Mouse (Mus musculus) midbrain, embryonic 15.5 days (tissue): ENCODE measurements at regions not wholly inside any gene's neighbourhood (a gene's known extent, or its start where the extent isn't known, plus 50 kb on each side); places are given as distances from the start of the nearest gene placed in this dataset.

Source experiments
- ATAC-seq: fragments of 200-750 bp; cut with Nextera tagmentation; replicated peaks from 2 replicates; pipeline ENCODE4 v1.8.0; 2017; ENCODE audit warnings: moderate TSS enrichment
- H3K27ac ChIP-seq: fragments of 300-500 bp; sonication (generic); 2 replicates; pipeline ENCODE4 v1.5.1; 2015; ENCODE audit warnings: mild to moderate bottlenecking, inconsistent platforms
- H3K27me3 ChIP-seq: fragments of 300-500 bp; sonication (generic); replicated peaks from 2 replicates; pipeline ENCODE4 v1.6.1; 2015; ENCODE audit warnings: inconsistent platforms
- H3K36me3 ChIP-seq: fragments of 300-500 bp; sonication (generic); replicated peaks from 2 replicates; pipeline ENCODE4 v1.6.1; 2015; ENCODE audit warnings: inconsistent platforms
- H3K4me1 ChIP-seq: fragments of 300-500 bp; sonication (generic); 2 replicates; pipeline ENCODE4 v1.6.1; 2015; ENCODE audit warnings: inconsistent platforms
- H3K4me2 ChIP-seq: fragments of 300-500 bp; sonication (generic); 2 replicates; pipeline ENCODE4 v1.6.1; 2015; ENCODE audit warnings: inconsistent platforms, mild to moderate bottlenecking, moderate library complexity
- H3K4me3 ChIP-seq: fragments of 300-500 bp; sonication (generic); 2 replicates; pipeline ENCODE4 v1.5.1; 2015; ENCODE audit warnings: mild to moderate bottlenecking, inconsistent platforms
- H3K9ac ChIP-seq: fragments of 300-500 bp; sonication (generic); 2 replicates; pipeline ENCODE4 v1.6.1; 2015; ENCODE audit warnings: mild to moderate bottlenecking, inconsistent platforms
- H3K9me3 ChIP-seq: fragments of 300-500 bp; sonication (generic); 2 replicates; pipeline ENCODE4 v1.6.1; 2016; ENCODE audit warnings: inconsistent platforms
- WGBS: fragments of 180-500 bp; shearing (Covaris S2); methylation state at CpG from one replicate; pipeline ENCODE4 v1.1.7; 2015; ENCODE audit warnings: mixed read lengths; 5-methylcytosine and 5-hydroxymethylcytosine counted together

DNA sequence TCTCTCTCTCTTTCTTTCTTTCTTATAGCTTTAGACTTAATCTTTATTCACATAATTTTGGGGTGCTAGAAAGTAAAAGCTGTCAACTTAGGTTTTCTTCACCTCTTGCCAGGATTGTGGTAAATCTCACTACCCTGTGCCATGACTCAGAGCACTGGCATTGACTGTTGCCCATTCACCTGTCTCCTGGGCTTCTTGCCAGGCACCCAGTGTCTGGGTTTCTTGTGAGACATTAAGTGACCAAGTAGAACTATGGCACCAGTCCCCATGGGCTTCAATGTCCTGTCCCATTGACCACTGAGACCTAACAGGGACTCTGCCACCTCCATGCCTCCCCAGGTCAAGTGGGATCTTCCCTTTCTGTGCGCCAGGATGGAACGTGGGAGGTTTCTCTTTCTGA lies 69.2 kb upstream of the Gadd45a start:
- H3K9me3 ChIP-seq = no peaks in the 10 kb centered on the region

DNA sequence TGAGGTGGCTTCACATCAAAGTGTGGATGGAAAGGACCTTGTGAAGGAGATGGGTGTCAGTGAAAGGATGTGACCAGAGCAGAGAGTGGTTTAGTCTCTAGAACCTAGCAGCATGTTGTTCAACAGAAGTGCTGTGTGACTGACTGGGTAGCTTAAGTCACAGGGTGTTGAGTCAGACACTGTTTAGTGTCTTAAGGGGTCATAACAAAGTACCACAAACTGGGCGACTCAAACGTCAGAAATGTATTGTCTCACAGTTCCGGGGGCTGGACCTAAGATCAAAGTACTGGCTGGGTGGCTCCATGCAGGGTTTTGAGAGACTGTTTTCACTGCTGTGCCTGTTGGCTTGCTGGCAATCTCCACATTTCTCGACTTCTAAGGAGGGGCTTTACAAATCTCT lies 68.1 kb upstream of the Gadd45a start:
- H3K27ac ChIP-seq = no peak overlapping the region
- no peaks in the 10 kb centered on the region for H3K27me3 ChIP-seq
- no peak overlapping the region for H3K4me3 ChIP-seq
- no peaks in the 10 kb centered on the region for H3K4me1 ChIP-seq
- H3K9me3 ChIP-seq = no peaks in the 10 kb centered on the region
- no peak overlapping the region for H3K4me2 ChIP-seq
- ATAC-seq = no peak
- WGBS = 7% methylated on average over 4 of the region's 4 CpGs
- H3K36me3 ChIP-seq = no peaks in the 10 kb centered on the region
- H3K9ac ChIP-seq = no peak overlapping the region

More for the DNA sequence above, 69.2 kb upstream of the Gadd45a start:
- H3K27me3 ChIP-seq = no peaks in the 10 kb centered on the region
- H3K4me2 ChIP-seq = no peak overlapping the region
- no peaks in the 10 kb centered on the region for H3K4me1 ChIP-seq
- 93% methylated on average over 2 of the region's 2 CpGs for WGBS
- no peak overlapping the region for H3K9ac ChIP-seq
- no peak for ATAC-seq
- H3K4me3 ChIP-seq = no peak overlapping the region
- no peaks in the 10 kb centered on the region for H3K36me3 ChIP-seq
- H3K27ac ChIP-seq = no peak overlapping the region

- Histone ChIP-seq H3K27ac (no peak overlapping the region), H3K36me3 (no peaks in the 10 kb centered on the region), H3K27me3 (no peaks in the 10 kb centered on the region), H3K9me3 (no peaks in the 10 kb centered on the region), H3K4me2 (no peak overlapping the region), H3K4me1 (no peaks in the 10 kb centered on the region), H3K9ac (no peak overlapping the region), H3K4me3 (no peak overlapping the region)
- ATAC-seq = no peak
- WGBS = 85% methylated on average over 3 of the region's 3 CpGs
Measured at GRCm38 (mm10) chr6:67104205-67104604, 66.9 kb upstream of the Gadd45a start.

DNA sequence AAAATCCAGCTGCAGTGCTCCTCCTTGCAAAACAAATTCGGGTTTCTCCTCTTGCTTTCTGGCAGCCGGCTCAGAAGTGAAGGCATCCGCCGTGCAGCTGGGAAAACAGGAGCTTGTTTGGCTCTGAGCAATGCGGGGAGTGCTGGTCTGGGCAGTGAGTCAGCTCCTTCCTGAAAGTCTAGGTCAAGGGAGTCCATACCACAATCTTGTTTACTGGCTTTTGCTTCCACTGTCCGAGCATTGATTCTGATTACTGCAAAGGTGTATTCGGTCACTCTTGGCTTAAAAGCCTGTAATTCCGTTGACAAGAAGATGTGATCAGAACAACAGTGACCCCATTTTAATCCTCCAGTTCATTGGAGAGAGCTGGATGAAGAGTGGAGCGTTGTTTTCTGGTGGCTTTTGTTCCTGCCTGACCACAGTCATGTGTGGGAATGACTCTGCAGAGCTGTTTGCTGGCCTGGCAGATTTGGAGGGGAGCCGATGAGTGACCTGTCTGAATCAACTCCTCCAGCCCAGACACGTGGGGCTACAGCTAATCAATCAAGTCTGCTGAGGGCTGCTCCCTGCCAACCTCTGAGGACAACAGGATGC lies 65.4 kb upstream of the Gadd45a start:
- Histone ChIP-seq H3K4me3 (no peak overlapping the region), H3K4me2 (no peak overlapping the region), H3K27ac (no peak overlapping the region), H3K9me3 (no peaks in the 10 kb centered on the region), H3K27me3 (no peaks in the 10 kb centered on the region), H3K36me3 (no peaks in the 10 kb centered on the region), H3K9ac (no peak overlapping the region), H3K4me1 (no peaks in the 10 kb centered on the region)
- peak; percentile 56 for ATAC-seq
- 61% methylated on average over 11 of the region's 11 CpGs for WGBS

DNA sequence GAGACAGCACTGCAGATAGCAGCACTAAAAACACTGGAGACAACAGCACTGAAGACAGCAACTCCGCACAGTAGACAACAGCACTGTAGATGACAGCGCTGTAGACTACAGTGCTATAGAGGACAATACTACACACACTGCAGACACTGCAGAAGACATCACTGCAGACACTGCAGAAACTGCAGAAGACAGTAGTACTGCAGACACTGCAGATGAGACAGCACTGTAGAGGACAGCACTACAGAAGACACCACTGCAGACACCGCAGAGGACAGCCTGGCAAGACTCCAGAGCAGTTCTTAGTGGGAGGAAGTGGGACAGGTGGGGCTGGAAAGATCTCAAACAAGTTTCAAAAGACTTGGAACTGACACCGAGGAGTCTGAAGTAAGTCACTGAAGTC lies 64.8 kb upstream of the Gadd45a start:
- Histone ChIP-seq H3K4me3 (no peak overlapping the region), H3K4me2 (no peak overlapping the region), H3K9me3 (no peaks in the 10 kb centered on the region), H3K27me3 (no peaks in the 10 kb centered on the region), H3K36me3 (no peaks in the 10 kb centered on the region), H3K9ac (no peak overlapping the region), H3K27ac (no peak overlapping the region), H3K4me1 (no peaks in the 10 kb centered on the region)
- peak; percentile 54; the same call in 1 of the 2 replicates for ATAC-seq
- 93% methylated on average over 4 of the region's 4 CpGs for WGBS

DNA sequence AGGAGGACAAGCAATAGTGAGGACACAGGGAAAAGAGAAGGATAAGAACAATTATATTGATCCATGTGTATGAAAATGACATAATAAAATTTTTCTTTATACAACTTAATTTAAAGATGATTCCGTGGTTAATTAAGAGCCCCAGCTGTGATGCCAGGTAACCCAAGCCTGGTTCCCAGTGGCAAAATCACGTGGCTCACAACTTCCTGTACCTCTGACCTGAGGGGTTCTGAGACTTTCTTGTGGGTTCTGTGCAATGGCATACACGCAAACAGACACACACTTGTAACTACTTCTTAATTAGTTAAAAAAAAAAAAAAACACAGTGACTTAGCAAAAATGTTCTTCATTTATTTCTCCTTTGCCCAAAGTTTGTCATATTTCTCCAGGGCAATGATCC lies 57.2 kb upstream of the Gadd45a start:
- no peaks in the 10 kb centered on the region for H3K27me3 ChIP-seq
- WGBS = 81% methylated on average over 3 of the region's 3 CpGs
- H3K4me1 ChIP-seq = no peaks in the 10 kb centered on the region
- H3K4me2 ChIP-seq = no peak overlapping the region
- no peaks in the 10 kb centered on the region for H3K9me3 ChIP-seq
- no peak overlapping the region for H3K9ac ChIP-seq
- no peaks in the 10 kb centered on the region for H3K36me3 ChIP-seq
- no peak for ATAC-seq
- H3K27ac ChIP-seq = no peak overlapping the region
- H3K4me3 ChIP-seq = no peak overlapping the region

- Histone ChIP-seq H3K4me3 (no peak overlapping the region), H3K27me3 (no peaks in the 10 kb centered on the region), H3K9ac (no peak overlapping the region), H3K9me3 (no peaks in the 10 kb centered on the region), H3K36me3 (no peaks in the 10 kb centered on the region), H3K4me1 (no peaks in the 10 kb centered on the region), H3K4me2 (no peak overlapping the region), H3K27ac (no peak overlapping the region)
- 94% methylated on average over 1 of the region's 1 CpGs for WGBS
- no peak for ATAC-seq
Measured at GRCm38 (mm10) chr6:67093128-67093527, 55.9 kb upstream of the Gadd45a start.

GRCm38 (mm10) chr6:67090150-67090549 lies 52.9 kb upstream of the Gadd45a start:
- 86% methylated on average over 4 of the region's 4 CpGs for WGBS
- H3K27me3 ChIP-seq = no peaks in the 10 kb centered on the region

GRCm38 (mm10) chr6:67089530-67090140 lies 52.4 kb upstream of the Gadd45a start:
- 67% methylated on average over 3 of the region's 3 CpGs for WGBS
- Histone ChIP-seq H3K4me2 (no peak overlapping the region), H3K27ac (no peak overlapping the region), H3K27me3 (no peaks in the 10 kb centered on the region), H3K9me3 (no peaks in the 10 kb centered on the region), H3K9ac (no peak overlapping the region), H3K4me1 (no peaks in the 10 kb centered on the region), H3K36me3 (no peaks in the 10 kb centered on the region), H3K4me3 (no peak overlapping the region)
- no peak for ATAC-seq

More at GRCm38 (mm10) chr6:67090150-67090549, 52.9 kb upstream of the Gadd45a start:
- no peak overlapping the region for H3K9ac ChIP-seq
- no peaks in the 10 kb centered on the region for H3K36me3 ChIP-seq
- H3K9me3 ChIP-seq = no peaks in the 10 kb centered on the region
- H3K4me3 ChIP-seq = no peak overlapping the region
- no peak overlapping the region for H3K27ac ChIP-seq
- no peak overlapping the region for H3K4me2 ChIP-seq
- no peak for ATAC-seq
- H3K4me1 ChIP-seq = no peaks in the 10 kb centered on the region

GRCm38 (mm10) chr6:67088741-67089455 lies 51.6 kb upstream of the Gadd45a start:
- ATAC-seq = no peak
- no peak overlapping the region for H3K9ac ChIP-seq

DNA sequence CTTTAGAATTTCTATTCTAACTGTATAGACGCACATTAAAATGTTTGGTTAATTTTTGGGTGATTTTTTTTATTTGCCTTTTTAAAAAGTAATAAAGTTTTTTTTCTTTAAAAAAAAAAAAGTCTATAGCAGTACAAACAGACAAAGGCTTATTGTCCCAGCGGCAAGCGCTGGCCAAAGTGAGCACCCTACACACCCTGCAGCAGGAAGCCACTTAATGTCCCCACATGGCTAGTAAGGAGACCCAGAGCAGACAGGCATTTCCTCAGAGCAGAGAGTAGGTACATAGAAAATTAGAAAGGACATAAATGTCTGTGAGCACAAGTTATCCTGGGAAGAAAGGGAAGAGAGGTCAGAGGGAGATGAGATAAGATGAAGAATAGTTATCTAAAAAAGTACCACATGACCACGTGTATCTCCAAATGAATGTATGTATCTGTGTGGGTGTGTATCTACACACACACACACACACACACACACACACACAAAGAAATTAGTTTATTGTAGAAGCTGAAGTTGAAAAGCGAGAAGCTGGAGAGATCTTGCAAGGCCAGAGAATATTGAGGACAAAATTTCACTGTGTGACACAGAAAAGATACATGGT lies 50.7 kb upstream of the Gadd45a start:
- H3K9ac ChIP-seq = no peak overlapping the region
- 92% methylated on average over 5 of the region's 5 CpGs for WGBS
- no peaks in the 10 kb centered on the region for H3K36me3 ChIP-seq
- no peaks in the 10 kb centered on the region for H3K27me3 ChIP-seq
- ATAC-seq = no peak
- no peak overlapping the region for H3K4me3 ChIP-seq
- no peaks in the 10 kb centered on the region for H3K4me1 ChIP-seq
- H3K9me3 ChIP-seq = no peaks in the 10 kb centered on the region
- H3K27ac ChIP-seq = no peak overlapping the region
- H3K4me2 ChIP-seq = no peak overlapping the region

More at GRCm38 (mm10) chr6:67088741-67089455, 51.6 kb upstream of the Gadd45a start:
- no peaks in the 10 kb centered on the region for H3K4me1 ChIP-seq
- no peaks in the 10 kb centered on the region for H3K27me3 ChIP-seq
- H3K9me3 ChIP-seq = no peaks in the 10 kb centered on the region
- no peak overlapping the region for H3K27ac ChIP-seq
- H3K4me2 ChIP-seq = no peak overlapping the region
- no peaks in the 10 kb centered on the region for H3K36me3 ChIP-seq
- H3K4me3 ChIP-seq = no peak overlapping the region
- WGBS = 82% methylated on average over 21 of the region's 21 CpGs

DNA sequence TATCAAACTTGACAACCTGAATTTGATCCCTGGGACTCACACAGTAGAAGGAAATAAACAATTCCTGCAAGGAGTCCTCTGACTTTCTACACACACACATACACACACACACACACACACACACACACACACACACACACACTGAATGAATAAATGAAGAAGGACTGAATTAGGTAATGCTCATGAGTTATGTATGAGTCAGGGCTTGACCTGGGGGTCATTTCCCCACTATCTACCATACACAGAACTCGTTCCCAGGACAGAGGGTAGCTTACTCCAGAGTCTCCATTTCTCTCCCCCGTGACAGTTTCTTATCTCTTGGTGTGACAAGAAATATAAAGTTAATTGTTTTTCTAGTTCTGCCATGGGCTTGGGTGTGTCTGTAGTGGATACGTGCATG lies 50.1 kb upstream of the Gadd45a start:
- no peak for ATAC-seq
- Histone ChIP-seq H3K27ac (no peak overlapping the region), H3K4me2 (no peak overlapping the region), H3K36me3 (no peaks in the 10 kb centered on the region), H3K9me3 (no peaks in the 10 kb centered on the region), H3K4me1 (no peaks in the 10 kb centered on the region), H3K4me3 (no peak overlapping the region), H3K27me3 (no peaks in the 10 kb centered on the region), H3K9ac (no peak overlapping the region)
- WGBS = 59% methylated on average over 3 of the region's 3 CpGs
